Mouse (Mus musculus): ENCODE data around the gene Adgrd1. TPM values are rescaled to one million over a fixed set of nuclear protein-coding genes. Genes with fewer than 3 reads are reported as not detected.

The Adgrd1 gene
- polyA plus RNA-seq, 1 experiment from 2014 or later = not detected

GRCm38 (mm10) chr5:129182554-129182953 is 86.0 kb downstream of the Adgrd1 start:
- Histone ChIP-seq H3K27ac (ENCODE audit: low read depth, low read length) (no peak overlapping the region), H3K4me1 (replicated peaks; ENCODE audit: control insufficient read depth, insufficient read depth, low read length) (0 out of 2 replicates have a peak, but pooled peaks cover 2% of the 10 kb centered on the region), H3K27me3 (ENCODE audit: control insufficient read depth, insufficient read depth, low read length) (no peaks in the 10 kb centered on the region), H3K36me3 (ENCODE audit: control insufficient read depth, insufficient read depth, low read length) (no peaks in the 10 kb centered on the region), H3K4me3 (ENCODE audit: low read depth, low read length) (no peak overlapping the region), H3K9me3 (ENCODE audit: control insufficient read depth, low read length) (no peaks in the 10 kb centered on the region), H3K4me2 (ENCODE audit: low read depth, low read length, severe bottlenecking) (no peak overlapping the region), H3K9ac (ENCODE audit: low read length) (no peak overlapping the region)
- ATAC-seq (replicated peaks; ENCODE audit: low FRiP score) = no peak
- 44% methylated on average over 8 of the region's 8 CpGs for WGBS
- no peak for DNase-seq (ENCODE audit: low spot score)

- no peak overlapping the region for H3K27ac ChIP-seq (ENCODE audit: low read depth, low read length)
- WGBS = 10% methylated on average over 2 of the region's 2 CpGs
- H3K9ac ChIP-seq (ENCODE audit: low read length) = no peak overlapping the region
- H3K4me3 ChIP-seq (ENCODE audit: low read depth, low read length) = no peak overlapping the region
- H3K4me1 ChIP-seq (replicated peaks; ENCODE audit: control insufficient read depth, insufficient read depth, low read length) = 0 out of 2 replicates have a peak, but pooled peaks cover 2% of the 10 kb centered on the region
- H3K36me3 ChIP-seq (ENCODE audit: control insufficient read depth, insufficient read depth, low read length) = no peaks in the 10 kb centered on the region
- H3K27me3 ChIP-seq (ENCODE audit: control insufficient read depth, insufficient read depth, low read length) = no peaks in the 10 kb centered on the region
- no peaks in the 10 kb centered on the region for H3K9me3 ChIP-seq (ENCODE audit: control insufficient read depth, low read length)
- no peak overlapping the region for H3K4me2 ChIP-seq (ENCODE audit: low read depth, low read length, severe bottlenecking)
- ATAC-seq (replicated peaks; ENCODE audit: low FRiP score) (no peak), DNase-seq (ENCODE audit: low spot score) (peak; percentile 66)
Observed at GRCm38 (mm10) chr5:129186260-129186659, 89.7 kb downstream of the Adgrd1 start.

GRCm38 (mm10) chr5:129186926-129187325 is 90.4 kb downstream of the Adgrd1 start:
- no peak overlapping the region for H3K4me2 ChIP-seq (ENCODE audit: low read depth, low read length, severe bottlenecking)
- no peak overlapping the region for H3K27ac ChIP-seq (ENCODE audit: low read depth, low read length)
- no peak overlapping the region for H3K9ac ChIP-seq (ENCODE audit: low read length)
- no peaks in the 10 kb centered on the region for H3K36me3 ChIP-seq (ENCODE audit: control insufficient read depth, insufficient read depth, low read length)
- ATAC-seq (replicated peaks; ENCODE audit: low FRiP score) = no peak
- 88% methylated on average over 7 of the region's 7 CpGs for WGBS
- DNase-seq (ENCODE audit: low spot score) = no peak
- no peak overlapping the region for H3K4me3 ChIP-seq (ENCODE audit: low read depth, low read length)
- H3K9me3 ChIP-seq (ENCODE audit: control insufficient read depth, low read length) = no peaks in the 10 kb centered on the region
- 0 out of 2 replicates have a peak, but pooled peaks cover 2% of the 10 kb centered on the region for H3K4me1 ChIP-seq (replicated peaks; ENCODE audit: control insufficient read depth, insufficient read depth, low read length)
- no peaks in the 10 kb centered on the region for H3K27me3 ChIP-seq (ENCODE audit: control insufficient read depth, insufficient read depth, low read length)

GRCm38 (mm10) chr5:129189071-129189470 is 92.5 kb downstream of the Adgrd1 start:
- H3K4me2 ChIP-seq (ENCODE audit: low read depth, low read length, severe bottlenecking) = no peak overlapping the region
- no peak overlapping the region for H3K9ac ChIP-seq (ENCODE audit: low read length)
- DNase-seq (ENCODE audit: low spot score) = no peak
- H3K27ac ChIP-seq (ENCODE audit: low read depth, low read length) = no peak overlapping the region
- H3K9me3 ChIP-seq (ENCODE audit: control insufficient read depth, low read length) = no peaks in the 10 kb centered on the region
- H3K27me3 ChIP-seq (ENCODE audit: control insufficient read depth, insufficient read depth, low read length) = no peaks in the 10 kb centered on the region
- H3K36me3 ChIP-seq (ENCODE audit: control insufficient read depth, insufficient read depth, low read length) = no peaks in the 10 kb centered on the region
- H3K4me1 ChIP-seq (replicated peaks; ENCODE audit: control insufficient read depth, insufficient read depth, low read length) = no peaks in the 10 kb centered on the region
- no peak overlapping the region for H3K4me3 ChIP-seq (ENCODE audit: low read depth, low read length)
- ATAC-seq (replicated peaks; ENCODE audit: low FRiP score) = no peak
- 88% methylated on average over 6 of the region's 6 CpGs for WGBS

GRCm38 (mm10) chr5:129190077-129190476 is 93.5 kb downstream of the Adgrd1 start:
- no peaks in the 10 kb centered on the region for H3K27me3 ChIP-seq (ENCODE audit: control insufficient read depth, insufficient read depth, low read length)
- no peak overlapping the region for H3K4me2 ChIP-seq (ENCODE audit: low read depth, low read length, severe bottlenecking)
- H3K9me3 ChIP-seq (ENCODE audit: control insufficient read depth, low read length) = no peaks in the 10 kb centered on the region
- ATAC-seq (replicated peaks; ENCODE audit: low FRiP score) (no peak), DNase-seq (ENCODE audit: low spot score) (no peak)
- H3K4me3 ChIP-seq (ENCODE audit: low read depth, low read length) = no peak overlapping the region
- 76% methylated on average over 7 of the region's 7 CpGs for WGBS
- no peak overlapping the region for H3K9ac ChIP-seq (ENCODE audit: low read length)
- H3K36me3 ChIP-seq (ENCODE audit: control insufficient read depth, insufficient read depth, low read length) = no peaks in the 10 kb centered on the region
- no peak overlapping the region for H3K27ac ChIP-seq (ENCODE audit: low read depth, low read length)
- no peaks in the 10 kb centered on the region for H3K4me1 ChIP-seq (replicated peaks; ENCODE audit: control insufficient read depth, insufficient read depth, low read length)

GRCm38 (mm10) chr5:129196501-129196900 is 100.0 kb downstream of the Adgrd1 start:
- Histone ChIP-seq H3K27ac (ENCODE audit: low read depth, low read length) (no peak overlapping the region), H3K27me3 (ENCODE audit: control insufficient read depth, insufficient read depth, low read length) (no peaks in the 10 kb centered on the region), H3K4me1 (replicated peaks; ENCODE audit: control insufficient read depth, insufficient read depth, low read length) (no peaks in the 10 kb centered on the region; the same call in 1 of the 2 replicates), H3K9ac (ENCODE audit: low read length) (no peak overlapping the region), H3K4me3 (ENCODE audit: low read depth, low read length) (no peak overlapping the region), H3K36me3 (ENCODE audit: control insufficient read depth, insufficient read depth, low read length) (no peaks in the 10 kb centered on the region), H3K4me2 (ENCODE audit: low read depth, low read length, severe bottlenecking) (no peak overlapping the region), H3K9me3 (ENCODE audit: control insufficient read depth, low read length) (no peaks in the 10 kb centered on the region)
- no peak for ATAC-seq (replicated peaks; ENCODE audit: low FRiP score)
- 67% methylated on average over 9 of the region's 9 CpGs for WGBS
- no peak for DNase-seq (ENCODE audit: low spot score)

- Histone ChIP-seq H3K27me3 (ENCODE audit: control insufficient read depth, insufficient read depth, low read length) (no peaks in the 10 kb centered on the region), H3K4me1 (replicated peaks; ENCODE audit: control insufficient read depth, insufficient read depth, low read length) (no peaks in the 10 kb centered on the region; the same call in 1 of the 2 replicates), H3K27ac (ENCODE audit: low read depth, low read length) (no peak overlapping the region), H3K9me3 (ENCODE audit: control insufficient read depth, low read length) (no peaks in the 10 kb centered on the region), H3K4me3 (ENCODE audit: low read depth, low read length) (no peak overlapping the region), H3K9ac (ENCODE audit: low read length) (no peak overlapping the region), H3K36me3 (ENCODE audit: control insufficient read depth, insufficient read depth, low read length) (no peaks in the 10 kb centered on the region), H3K4me2 (ENCODE audit: low read depth, low read length, severe bottlenecking) (no peak overlapping the region)
- WGBS = 67% methylated on average over 9 of the region's 9 CpGs
- ATAC-seq (replicated peaks; ENCODE audit: low FRiP score) (no peak), DNase-seq (ENCODE audit: low spot score) (no peak)
Observed at GRCm38 (mm10) chr5:129196971-129197519, 100.5 kb downstream of the Adgrd1 start.

GRCm38 (mm10) chr5:129200132-129200531 is 103.6 kb downstream of the Adgrd1 start:
- Histone ChIP-seq H3K4me1 (replicated peaks; ENCODE audit: control insufficient read depth, insufficient read depth, low read length) (no peaks in the 10 kb centered on the region; the same call in 1 of the 2 replicates), H3K9me3 (ENCODE audit: control insufficient read depth, low read length) (no peaks in the 10 kb centered on the region), H3K4me3 (ENCODE audit: low read depth, low read length) (no peak overlapping the region), H3K27ac (ENCODE audit: low read depth, low read length) (no peak overlapping the region), H3K27me3 (ENCODE audit: control insufficient read depth, insufficient read depth, low read length) (no peaks in the 10 kb centered on the region), H3K36me3 (ENCODE audit: control insufficient read depth, insufficient read depth, low read length) (no peaks in the 10 kb centered on the region), H3K9ac (ENCODE audit: low read length) (no peak overlapping the region), H3K4me2 (ENCODE audit: low read depth, low read length, severe bottlenecking) (no peak overlapping the region)
- DNase-seq (ENCODE audit: low spot score) (no peak), ATAC-seq (replicated peaks; ENCODE audit: low FRiP score) (no peak)
- 93% methylated on average over 3 of the region's 3 CpGs for WGBS

GRCm38 (mm10) chr5:129208279-129208678 is 111.7 kb downstream of the Adgrd1 start:
- no peak overlapping the region for H3K27ac ChIP-seq (ENCODE audit: low read depth, low read length)
- DNase-seq (ENCODE audit: low spot score) = no peak

More at GRCm38 (mm10) chr5:129208279-129208678, 111.7 kb downstream of the Adgrd1 start:
- Histone ChIP-seq H3K9me3 (ENCODE audit: control insufficient read depth, low read length) (no peaks in the 10 kb centered on the region), H3K36me3 (ENCODE audit: control insufficient read depth, insufficient read depth, low read length) (no peaks in the 10 kb centered on the region), H3K4me3 (ENCODE audit: low read depth, low read length) (no peak overlapping the region), H3K4me1 (replicated peaks; ENCODE audit: control insufficient read depth, insufficient read depth, low read length) (no peaks in the 10 kb centered on the region), H3K4me2 (ENCODE audit: low read depth, low read length, severe bottlenecking) (no peak overlapping the region), H3K9ac (ENCODE audit: low read length) (no peak overlapping the region), H3K27me3 (ENCODE audit: control insufficient read depth, insufficient read depth, low read length) (no peaks in the 10 kb centered on the region)
- ATAC-seq (replicated peaks; ENCODE audit: low FRiP score) = no peak
